ENCODE assay signal across 7 mouse cellular contexts in genomic region chrX:161163069-161163416, GRCm38 (mm10). TPM values are rescaled to one million over a fixed set of nuclear protein-coding genes. Genes with fewer than 3 reads are reported as not detected.
DNase-seq lines count a peak whose midpoint lies in the region; ATAC-seq and TF ChIP-seq lines count a peak whose summit lies in the region.

No protein-coding gene starts in this region.

- no peaks in the 10 kb centered on the region for H3K36me3 ChIP-seq in lung, embryonic 16.5 days (ENCODE audit: control insufficient read depth, insufficient read depth, low read length)
- no peaks in the 10 kb centered on the region for H3K36me3 ChIP-seq in intestine, postnatal 0 days (ENCODE audit: control insufficient read depth, insufficient read depth)
- H3K36me3 ChIP-seq in neural tube, embryonic 15.5 days = no peaks in the 10 kb centered on the region

- no peaks in the 10 kb centered on the region for H3K27me3 ChIP-seq in lung, embryonic 16.5 days (ENCODE audit: control insufficient read depth, insufficient read depth, low read depth, low read length)
- H3K27me3 ChIP-seq in intestine, postnatal 0 days (replicated peaks; ENCODE audit: control insufficient read depth, insufficient read depth, low read length) = no peaks in the 10 kb centered on the region
- H3K27me3 ChIP-seq in neural tube, embryonic 15.5 days (replicated peaks) = peaks cover 7% of the 10 kb centered on the region

- peak; percentile 38; the same call in 1 of the 2 replicates for ATAC-seq in lung, embryonic 16.5 days (ENCODE audit: low read depth)
- ATAC-seq in erythroid progenitor cell, adult 5-6 weeks (replicated peaks; ENCODE audit: low FRiP score, poor library complexity, severe bottlenecking) = 0 out of 2 replicates have a peak, but pooled peaks have one; percentile 15
- no peak for ATAC-seq in intestine, postnatal 0 days
- peak; percentile 72; the same call in 1 of the 2 replicates for ATAC-seq in neural tube, embryonic 15.5 days (ENCODE audit: low FRiP score)

- H3K9me3 ChIP-seq in lung, embryonic 16.5 days (ENCODE audit: control insufficient read depth, low read length) = no peaks in the 10 kb centered on the region
- H3K9me3 ChIP-seq in intestine, postnatal 0 days (ENCODE audit: control insufficient read depth) = no peaks in the 10 kb centered on the region
- no peaks in the 10 kb centered on the region for H3K9me3 ChIP-seq in neural tube, embryonic 15.5 days (replicated peaks)

- peak overlapping the region; percentile 71 for H3K9ac ChIP-seq in lung, embryonic 16.5 days (ENCODE audit: low read length)
- 0 out of 2 replicates have a peak overlapping the region, but pooled peaks have one; percentile 7 for H3K9ac ChIP-seq in intestine, postnatal 0 days (ENCODE audit: low read depth, low read length)
- peak overlapping the region; percentile 47 for H3K9ac ChIP-seq in neural tube, embryonic 15.5 days (replicated peaks)

- 17% methylated on average over 6 of the region's 6 CpGs for WGBS in lung, embryonic 16.5 days
- 27% methylated on average over 6 of the region's 6 CpGs for WGBS in intestine, postnatal 0 days
- 22% methylated on average over 6 of the region's 6 CpGs for WGBS in neural tube, embryonic 15.5 days

- H3K4me1 ChIP-seq in lung, embryonic 16.5 days (replicated peaks; ENCODE audit: control insufficient read depth, insufficient read depth, low read length) = no peaks in the 10 kb centered on the region
- H3K4me1 ChIP-seq in intestine, postnatal 0 days (replicated peaks; ENCODE audit: control insufficient read depth, insufficient read depth, low read length) = no peaks in the 10 kb centered on the region
- H3K4me1 ChIP-seq in neural tube, embryonic 15.5 days = no peaks in the 10 kb centered on the region

- H3K4me3 ChIP-seq in lung, embryonic 16.5 days (ENCODE audit: low read length) = peak overlapping the region; percentile 60
- peak overlapping the region; percentile 45 for H3K4me3 ChIP-seq in intestine, postnatal 0 days (ENCODE audit: low read depth, low read length)
- peak overlapping the region; percentile 54 for H3K4me3 ChIP-seq in neural tube, embryonic 15.5 days (replicated peaks)

- no peak for DNase-seq in lung, postnatal 4 days
- no peak for DNase-seq in urinary bladder, adult 18-20 months (ENCODE audit: low spot score in 2 of 2)
- no peak for DNase-seq in left cerebral cortex, adult 11 months (ENCODE audit: low spot score)

- TF ChIP-seq CTCF in intestine, postnatal 0 days (IDR thresholded peaks at IDR 0.05; ENCODE audit: low read depth) = no peak

- peak overlapping the region; percentile 58 for H3K4me2 ChIP-seq in lung, embryonic 16.5 days (ENCODE audit: low read depth, low read length)
- peak overlapping the region; percentile 67 for H3K4me2 ChIP-seq in intestine, postnatal 0 days (replicated peaks; ENCODE audit: low read depth)
- peak overlapping the region; percentile 67 for H3K4me2 ChIP-seq in neural tube, embryonic 15.5 days

- H3K27ac ChIP-seq in lung, embryonic 16.5 days (ENCODE audit: low read length) = no peak overlapping the region
- H3K27ac ChIP-seq in intestine, postnatal 0 days (ENCODE audit: low read depth, low read length) = no peak overlapping the region
- no peak overlapping the region for H3K27ac ChIP-seq in neural tube, embryonic 15.5 days (replicated peaks)

RNA-seq across cellular contexts. Expression of gene Scml2, which starts 46.0 kb away (rescaled TPM):
- 4.4 and 5.1 TPM in 2 replicates for polyA plus RNA-seq in lung, embryonic 16.5 days (2015; fragmentation: Nextera tagmentation; extraction: Ambion mirVana)
- total RNA-seq in erythroid progenitor cell, adult 5-6 weeks (2015; ENCODE audit: low replicate concordance) = 1.4 and 5.9 TPM in 2 replicates
- 0.68 and 3.9 TPM in 2 replicates for total RNA-seq in erythroid progenitor cell, adult 5-6 weeks (2017; ENCODE audit: low replicate concordance)
- 0.51 and 0.58 TPM in 2 replicates for polyA plus RNA-seq in intestine, postnatal 0 days (2015; fragmentation: Nextera tagmentation; extraction: Ambion mirVana)
- 2.4 and 2.5 TPM in 2 replicates for polyA plus RNA-seq in neural tube, embryonic 15.5 days (2015; fragmentation: Nextera tagmentation; extraction: Ambion mirVana)

Comparison
In these comparisons a context has a peak if more than half of its experiments do, and no peak if none do; other contexts are left out.
1. H3K9ac ChIP-seq: peak in every context shown above with its lines; median percentile 71 in lung, embryonic 16.5 days; 47 in neural tube, embryonic 15.5 days; 7 in intestine, postnatal 0 days.